Mouse (Mus musculus): ENCODE measurements around the gene Echdc3.

GRCm38 (mm10) chr2:6157635-6158034 is 55.2 kb downstream of the Echdc3 start:
- TF ChIP-seq CTCF (IDR thresholded peaks at IDR 0.05; ENCODE audit: extremely low read depth, insufficient read depth, insufficient read length, insufficient replicate concordance) (no peak), POLR2A (IDR thresholded peaks at IDR 0.05; ENCODE audit: low read depth, low read length) (no peak)

Measured in spleen, adult 2 months (tissue).